Mouse (Mus musculus): Measurements from ENCODE around the gene Nfyc.

Gene Nfyc

GRCm38 (mm10) chr4:120822191-120822911 lies 9.0 kb downstream of the Nfyc start:
- peak; percentile 68 for DNase-seq

GRCm38 (mm10) chr4:120819871-120820270 lies 11.5 kb downstream of the Nfyc start:
- no peak for DNase-seq

- DNase-seq = no peak
Measured at GRCm38 (mm10) chr4:120819296-120819695, 12.1 kb downstream of the Nfyc start.

DNA sequence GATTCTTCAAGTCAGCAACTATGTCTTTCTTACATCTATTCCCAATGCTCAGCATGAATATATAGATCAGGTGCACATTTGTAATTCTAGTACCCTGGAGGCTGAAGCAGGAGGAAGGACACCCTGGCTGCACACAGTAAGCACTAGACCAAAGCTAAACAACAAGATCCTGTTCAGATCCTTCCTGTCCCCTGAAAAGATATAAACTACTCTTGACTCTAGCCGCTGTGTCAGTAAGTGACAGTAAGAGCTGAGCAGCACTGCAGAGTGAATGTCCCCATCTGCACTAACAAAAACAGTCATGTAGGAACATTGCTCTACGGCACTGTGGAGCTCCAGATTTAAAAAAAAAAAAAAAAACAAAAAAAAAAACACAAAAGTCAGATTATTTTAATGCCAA lies 13.4 kb downstream of the Nfyc start:
- no peak for DNase-seq

- peak; percentile 47 for DNase-seq
Measured at GRCm38 (mm10) chr4:120817002-120817774, 14.2 kb downstream of the Nfyc start.

DNA sequence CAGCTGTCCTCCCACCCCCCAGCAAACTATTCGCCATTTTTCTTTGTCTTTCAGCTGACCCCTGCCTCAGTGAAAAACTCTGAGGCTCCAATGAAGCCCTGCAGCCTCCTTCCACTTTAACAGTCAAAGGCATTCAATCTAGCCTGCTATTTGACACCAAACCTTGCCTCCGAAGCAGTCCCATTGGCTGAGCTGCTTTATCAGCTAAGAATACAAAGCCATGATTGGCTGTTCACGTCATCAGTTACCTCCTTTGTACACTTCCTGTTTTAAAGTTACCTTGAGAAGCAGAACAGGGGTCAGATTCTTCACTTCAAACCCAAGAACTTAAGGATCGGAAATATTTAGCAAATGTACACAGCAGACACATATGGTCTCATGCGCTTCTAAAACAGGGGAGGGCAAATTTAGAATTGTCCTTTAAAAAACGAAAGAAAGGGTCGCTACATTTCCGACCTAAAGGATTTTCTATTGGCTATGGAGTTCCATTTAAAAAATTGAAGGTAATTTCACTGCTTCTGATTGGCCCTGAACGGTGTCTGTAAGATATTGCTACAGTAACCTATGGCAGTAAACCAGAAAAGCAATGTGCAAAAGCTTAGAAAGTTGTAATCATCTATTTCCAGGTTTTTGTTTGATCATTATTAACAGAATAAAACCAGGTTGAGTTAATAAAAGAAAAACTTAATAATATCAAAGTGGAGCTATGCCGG lies 15.6 kb downstream of the Nfyc start:
- peak; percentile 93 for DNase-seq

DNA sequence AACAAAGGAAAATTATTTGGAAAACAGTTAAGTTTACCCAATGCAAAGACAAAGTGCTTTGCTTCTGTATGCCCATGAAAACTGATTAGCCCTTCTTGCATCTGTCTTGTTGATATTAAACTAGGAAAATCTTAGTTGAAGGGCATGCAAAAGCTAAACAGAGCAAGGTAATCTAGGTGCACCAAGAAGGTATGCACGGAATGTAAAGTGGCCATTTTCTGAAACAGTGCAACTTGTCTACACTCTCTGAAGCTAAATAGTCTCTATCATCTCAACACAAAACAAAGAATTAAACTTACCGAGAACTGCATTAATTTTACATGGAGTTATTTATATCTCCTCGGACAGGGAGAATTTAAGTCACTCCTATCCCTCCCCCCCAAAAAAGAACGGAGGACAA lies 16.2 kb downstream of the Nfyc start:
- DNase-seq = no peak

- peak; percentile 79 for DNase-seq
Measured at GRCm38 (mm10) chr4:120814171-120814570, 17.2 kb downstream of the Nfyc start.

DNA sequence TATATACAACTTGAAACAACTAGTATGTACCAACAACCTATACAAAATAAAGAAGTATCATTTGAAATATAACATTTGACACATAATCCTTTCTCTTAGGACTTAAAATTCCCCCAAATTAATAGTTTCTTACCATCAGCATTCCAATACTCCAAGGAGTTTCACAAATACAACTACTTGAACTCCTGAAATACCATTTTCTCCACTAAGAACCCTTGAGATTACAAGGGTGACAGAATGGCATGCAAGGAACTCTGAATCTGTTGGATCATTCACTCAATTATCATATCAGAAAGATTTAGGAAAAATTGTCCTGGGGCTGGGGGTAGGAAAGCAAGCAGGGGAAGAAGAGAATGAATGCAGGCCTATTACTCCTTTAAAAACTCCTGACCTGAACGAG lies 17.6 kb downstream of the Nfyc start:
- DNase-seq = no peak

DNA sequence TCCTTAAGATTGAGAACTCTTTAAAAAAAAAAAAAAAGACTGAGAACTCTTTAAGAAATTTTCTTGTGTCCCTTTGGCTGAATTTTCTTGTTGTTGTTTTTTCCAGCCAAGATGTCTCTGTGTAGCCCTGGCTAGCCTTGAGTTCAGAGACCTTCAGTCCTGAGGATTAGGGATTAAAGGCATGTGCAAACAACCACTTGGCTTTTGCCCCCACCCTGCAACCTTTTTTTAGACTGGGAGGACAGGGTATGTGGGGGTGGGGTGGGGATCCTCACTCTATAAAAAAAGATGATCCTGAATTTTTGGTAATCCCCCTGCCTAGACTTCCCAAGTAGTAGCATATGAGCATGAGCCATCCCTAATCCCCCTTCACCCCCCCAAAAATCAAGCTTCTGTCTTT lies 25.6 kb downstream of the Nfyc start:
- DNase-seq = peak; percentile 33

GRCm38 (mm10) chr4:120801446-120801845 lies 29.9 kb downstream of the Nfyc start:
- peak; percentile 31 for DNase-seq

DNA sequence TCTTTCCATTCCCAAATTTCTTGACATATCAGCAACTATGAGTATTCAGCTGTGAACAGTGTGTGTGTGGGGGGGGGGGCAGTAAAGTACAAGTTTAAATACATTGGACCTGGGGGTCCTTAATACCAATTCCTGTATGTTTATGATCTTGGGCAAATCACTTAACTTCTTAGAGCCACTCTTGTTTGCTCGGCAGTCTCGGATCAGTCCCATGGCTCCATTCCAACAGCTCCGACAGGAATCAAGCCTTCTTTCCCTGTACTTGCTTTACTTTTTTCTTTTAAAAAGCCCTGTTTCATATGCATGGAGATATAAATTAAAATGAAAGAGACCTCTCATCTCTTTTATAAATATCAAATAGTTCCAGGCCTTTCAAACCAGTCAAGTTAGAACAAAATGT lies 30.7 kb downstream of the Nfyc start:
- DNase-seq = peak; percentile 34

GRCm38 (mm10) chr4:120799680-120800166 lies 31.6 kb downstream of the Nfyc start:
- no peak for DNase-seq

DNA sequence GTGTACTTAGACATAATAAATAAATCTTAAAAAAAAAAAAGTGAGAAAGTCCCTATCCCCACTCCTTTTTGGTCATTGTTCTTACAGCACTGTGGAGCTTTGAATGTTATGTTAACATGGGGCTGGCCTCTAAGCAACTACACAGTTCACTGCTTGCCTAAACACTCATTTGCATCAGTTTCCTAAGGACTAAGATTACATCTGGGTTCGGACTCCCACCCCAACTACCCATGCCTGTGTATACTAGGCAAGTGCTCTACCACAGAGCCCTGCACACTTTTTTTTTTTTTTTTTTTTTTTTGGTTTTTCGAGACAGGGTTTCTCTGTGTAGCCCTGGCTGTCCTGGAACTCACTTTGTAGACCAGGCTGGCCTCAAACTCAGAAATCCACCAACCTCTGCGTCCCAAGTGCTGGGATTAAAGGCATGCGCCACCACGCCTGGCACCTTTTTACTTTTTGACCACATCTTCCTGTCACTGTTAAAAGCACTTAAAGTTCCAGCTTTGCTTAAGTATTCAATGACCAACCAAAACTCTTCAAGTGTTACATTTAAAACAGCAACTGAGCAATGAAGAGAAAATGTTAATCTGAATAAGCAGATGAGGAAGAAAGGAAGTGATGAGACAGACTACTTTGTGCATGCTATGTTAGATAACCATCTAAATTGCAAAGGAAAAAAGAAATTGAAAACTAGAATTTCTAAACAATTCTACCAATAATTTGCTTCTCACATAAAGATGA lies 33.2 kb downstream of the Nfyc start:
- no peak for DNase-seq

DNA sequence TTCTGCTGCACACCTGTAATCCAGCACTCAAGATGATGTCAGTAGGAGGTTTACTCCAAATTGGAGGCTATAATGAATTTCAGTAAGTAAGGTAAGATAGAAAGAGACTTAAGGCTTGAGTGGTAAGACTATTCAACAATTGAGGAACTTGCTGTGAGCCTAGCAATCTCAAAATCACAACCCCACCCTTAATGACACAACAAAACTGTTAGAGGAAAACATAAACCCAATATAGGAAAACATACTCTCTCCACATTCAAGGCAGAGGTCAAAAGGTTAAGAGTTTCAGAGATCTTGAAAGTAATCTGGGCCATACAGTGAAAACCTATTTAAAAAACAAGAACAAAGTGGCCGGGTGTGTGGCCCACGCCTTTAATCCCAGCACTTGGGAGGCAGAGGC lies 34.7 kb downstream of the Nfyc start:
- no peak for DNase-seq

GRCm38 (mm10) chr4:120795646-120796045 lies 35.7 kb downstream of the Nfyc start:
- DNase-seq = peak; percentile 10

- DNase-seq = no peak
Measured at GRCm38 (mm10) chr4:120792918-120793317, 38.5 kb downstream of the Nfyc start.

DNA sequence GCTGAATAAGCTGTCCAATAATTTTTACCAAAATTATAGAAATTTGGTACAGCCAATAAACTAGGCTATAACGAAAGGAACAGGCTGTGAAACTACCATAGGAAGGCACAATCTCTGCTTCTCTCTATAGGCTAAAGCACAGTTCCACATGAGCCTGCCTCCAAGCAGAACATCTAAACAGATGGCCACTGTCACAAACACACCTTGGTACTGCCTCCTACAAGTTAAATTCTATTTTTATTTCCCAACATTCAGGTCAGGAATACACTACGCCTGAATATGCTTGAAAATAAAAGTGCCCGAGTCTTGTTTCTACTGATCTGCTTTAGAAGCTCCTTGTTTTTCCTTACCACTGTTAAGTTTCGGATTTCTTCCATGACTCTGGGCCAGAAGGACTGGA lies 41.3 kb downstream of the Nfyc start:
- no peak for DNase-seq

- DNase-seq = no peak
Measured at GRCm38 (mm10) chr4:120755801-120756200, 75.6 kb downstream of the Nfyc start.

GRCm38 (mm10) chr4:120755299-120755698 lies 76.1 kb downstream of the Nfyc start:
- peak; percentile 78 for DNase-seq

DNA sequence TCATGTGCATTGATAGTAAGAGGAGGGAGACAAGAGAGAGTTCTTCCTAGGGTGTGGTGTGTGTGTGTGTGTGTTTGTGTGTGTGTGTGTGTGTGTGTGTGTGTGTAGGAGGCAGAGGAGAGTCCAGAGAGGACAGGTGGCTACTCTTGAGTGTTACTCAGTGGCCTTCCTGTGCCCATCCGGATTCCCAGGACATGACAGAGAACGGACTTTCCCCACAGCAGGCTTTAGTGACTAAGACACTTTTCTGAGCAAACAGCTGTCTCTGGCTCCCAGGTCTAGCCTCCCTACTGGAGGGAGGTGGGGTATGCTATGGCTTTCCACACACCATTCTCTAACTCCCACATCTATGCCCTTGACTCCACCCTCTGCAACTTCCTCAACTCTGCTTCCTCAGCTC lies 81.8 kb downstream of the Nfyc start:
- no peak for DNase-seq

- no peak for DNase-seq
Measured at GRCm38 (mm10) chr4:120747941-120748866, 83.2 kb downstream of the Nfyc start, which contains the start of gene Kcnq4. TSS of gene Kcnq4 (minus strand) at chr4:120748612.
